Mouse (Mus musculus) spleen, postnatal 0 days (tissue): ENCODE measurements around the gene Creg1. TPM values are rescaled to one million over a fixed set of nuclear protein-coding genes. Genes with fewer than 3 reads are reported as not detected.

Experiments
- polyA plus RNA-seq: library from polyadenylated mRNA; unstranded; fragments of >200 nt; fragmentation: Nextera tagmentation; extraction: Ambion mirVana; gene quantifications from 2 replicates; pipeline ENCODE4 v1.2.1, GENCODE M21; 2015

Gene Creg1
- polyA plus RNA-seq = 368 and 380 TPM in 2 replicates

GRCm38 (mm10) chr1:165763635-165764372 lies at the start of gene Creg1:
Creg1 (plus strand) TSS chr1:165763746.

DNA sequence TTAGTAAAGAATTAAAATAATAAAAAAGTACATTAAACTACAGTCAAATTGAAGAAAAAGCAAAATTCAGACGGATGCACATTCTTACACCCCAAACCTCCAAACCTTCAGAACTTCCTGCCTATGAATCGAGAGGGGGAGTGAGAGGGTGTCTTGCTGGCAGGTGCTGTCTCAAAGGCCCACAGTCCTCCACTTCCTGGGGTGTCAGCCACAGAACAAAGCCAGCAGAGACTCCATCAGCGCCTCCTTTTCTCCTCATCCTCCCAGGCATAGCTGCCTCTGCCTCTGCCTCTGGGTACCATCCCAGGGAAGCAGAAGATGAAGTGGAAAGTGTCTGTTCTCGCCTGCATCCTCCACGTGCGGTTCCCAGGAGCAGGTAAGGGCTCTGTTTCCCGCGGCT lies 25.0 kb downstream of the Creg1 start, which contains the start of gene Cd247:
Gene Cd247 (plus strand): TSS at position 171 of the 400 bp plus-strand sequence.

Other genes starting within 250 kb of the Creg1 start
- gene Mpzl1, start 129.2 kb upstream of the Creg1 start, polyA plus RNA-seq = 33.6 and 46.1 TPM in 2 replicates
- gene Rcsd1, start 54.0 kb upstream of the Creg1 start, polyA plus RNA-seq = 35.0 and 44.0 TPM in 2 replicates
- 0.81 and 1.5 TPM in 2 replicates for gene Cd247, start 24.9 kb downstream of the Creg1 start, polyA plus RNA-seq
- 8.4 and 10.1 TPM in 2 replicates for gene Pou2f1, start 238.9 kb downstream of the Creg1 start, polyA plus RNA-seq